Mouse (Mus musculus): ENCODE data around the gene Pced1a. TPM values are rescaled to one million over a fixed set of nuclear protein-coding genes. Genes with fewer than 3 reads are reported as not detected.
A peak's percentile ranks its signal among the peaks of the same experiment; 100 is the strongest.
"Not testable (repeated sequence)": the region's sequence is repeated elsewhere in the genome, so short reads cannot be mapped to it uniquely, and the experiment has no call there.

The Pced1a gene
- polyA plus RNA-seq, 1 experiment from 2014 or later: 9.6 TPM

GRCm38 (mm10) chr2:130390993-130391625, 33.4 kb downstream of the Pced1a start:
- no peaks in the 10 kb centered on the region for H3K27me3 ChIP-seq (ENCODE audit: control insufficient read depth, insufficient read depth, low read length)
- H3K36me3 ChIP-seq (ENCODE audit: control insufficient read depth, insufficient read depth, low read length): no peaks in the 10 kb centered on the region; the same call in 1 of the 2 replicates
- H3K27ac ChIP-seq (ENCODE audit: low read depth, low read length): no peak overlapping the region
- H3K9ac ChIP-seq (ENCODE audit: low read length): no peak overlapping the region
- no peak overlapping the region for H3K4me2 ChIP-seq (ENCODE audit: low read depth, low read length, severe bottlenecking)
- no peaks in the 10 kb centered on the region for H3K4me1 ChIP-seq (replicated peaks; ENCODE audit: control insufficient read depth, insufficient read depth, low read length)
- WGBS: 87% methylated on average over 11 of the region's 11 CpGs
- no peak for DNase-seq (ENCODE audit: low spot score)
- ATAC-seq (replicated peaks; ENCODE audit: low FRiP score): no peak
- H3K4me3 ChIP-seq (ENCODE audit: low read depth, low read length): no peak overlapping the region
- H3K9me3 ChIP-seq (ENCODE audit: control insufficient read depth, low read length): no peaks in the 10 kb centered on the region

- no peak overlapping the region for H3K9ac ChIP-seq (ENCODE audit: low read length)
- no peaks in the 10 kb centered on the region for H3K27me3 ChIP-seq (ENCODE audit: control insufficient read depth, insufficient read depth, low read length)
- no peaks in the 10 kb centered on the region for H3K9me3 ChIP-seq (ENCODE audit: control insufficient read depth, low read length)
- ATAC-seq (replicated peaks; ENCODE audit: low FRiP score) (no peak), DNase-seq (ENCODE audit: low spot score) (no peak)
- no peak overlapping the region for H3K4me3 ChIP-seq (ENCODE audit: low read depth, low read length)
- H3K36me3 ChIP-seq (ENCODE audit: control insufficient read depth, insufficient read depth, low read length): no peaks in the 10 kb centered on the region; the same call in 1 of the 2 replicates
- H3K27ac ChIP-seq (ENCODE audit: low read depth, low read length): no peak overlapping the region
- WGBS: 79% methylated on average over 2 of the region's 2 CpGs
- no peaks in the 10 kb centered on the region for H3K4me1 ChIP-seq (replicated peaks; ENCODE audit: control insufficient read depth, insufficient read depth, low read length)
- H3K4me2 ChIP-seq (ENCODE audit: low read depth, low read length, severe bottlenecking): no peak overlapping the region
Observed at GRCm38 (mm10) chr2:130388796-130389195, 35.7 kb downstream of the Pced1a start.

GRCm38 (mm10) chr2:130386212-130386611, 38.3 kb downstream of the Pced1a start:
- 87% methylated on average over 1 of the region's 1 CpGs for WGBS
- no peaks in the 10 kb centered on the region for H3K27me3 ChIP-seq (ENCODE audit: control insufficient read depth, insufficient read depth, low read length)
- no peak overlapping the region for H3K4me3 ChIP-seq (ENCODE audit: low read depth, low read length)
- no peaks in the 10 kb centered on the region for H3K36me3 ChIP-seq (ENCODE audit: control insufficient read depth, insufficient read depth, low read length)
- H3K4me2 ChIP-seq (ENCODE audit: low read depth, low read length, severe bottlenecking): no peak overlapping the region
- H3K4me1 ChIP-seq (replicated peaks; ENCODE audit: control insufficient read depth, insufficient read depth, low read length): no peaks in the 10 kb centered on the region
- H3K27ac ChIP-seq (ENCODE audit: low read depth, low read length): no peak overlapping the region
- no peak overlapping the region for H3K9ac ChIP-seq (ENCODE audit: low read length)
- no peaks in the 10 kb centered on the region for H3K9me3 ChIP-seq (ENCODE audit: control insufficient read depth, low read length)
- DNase-seq (ENCODE audit: low spot score): no peak
- no peak for ATAC-seq (replicated peaks; ENCODE audit: low FRiP score)

GRCm38 (mm10) chr2:130383895-130384294, 40.6 kb downstream of the Pced1a start:
- Histone ChIP-seq H3K9me3 (ENCODE audit: control insufficient read depth, low read length) (no peaks in the 10 kb centered on the region), H3K4me2 (ENCODE audit: low read depth, low read length, severe bottlenecking) (no peak overlapping the region), H3K4me3 (ENCODE audit: low read depth, low read length) (no peak overlapping the region), H3K36me3 (ENCODE audit: control insufficient read depth, insufficient read depth, low read length) (no peaks in the 10 kb centered on the region), H3K9ac (ENCODE audit: low read length) (no peak overlapping the region), H3K4me1 (replicated peaks; ENCODE audit: control insufficient read depth, insufficient read depth, low read length) (no peaks in the 10 kb centered on the region), H3K27me3 (ENCODE audit: control insufficient read depth, insufficient read depth, low read length) (no peaks in the 10 kb centered on the region), H3K27ac (ENCODE audit: low read depth, low read length) (no peak overlapping the region)
- ATAC-seq (replicated peaks; ENCODE audit: low FRiP score) (no peak), DNase-seq (ENCODE audit: low spot score) (no peak)
- WGBS: 79% methylated on average over 6 of the region's 6 CpGs

GRCm38 (mm10) chr2:130383205-130383604, 41.3 kb downstream of the Pced1a start:
- Histone ChIP-seq H3K4me2 (ENCODE audit: low read depth, low read length, severe bottlenecking) (no peak overlapping the region), H3K36me3 (ENCODE audit: control insufficient read depth, insufficient read depth, low read length) (no peaks in the 10 kb centered on the region), H3K27me3 (ENCODE audit: control insufficient read depth, insufficient read depth, low read length) (no peaks in the 10 kb centered on the region), H3K27ac (ENCODE audit: low read depth, low read length) (no peak overlapping the region), H3K9me3 (ENCODE audit: control insufficient read depth, low read length) (no peaks in the 10 kb centered on the region), H3K4me1 (replicated peaks; ENCODE audit: control insufficient read depth, insufficient read depth, low read length) (no peaks in the 10 kb centered on the region), H3K4me3 (ENCODE audit: low read depth, low read length) (no peak overlapping the region), H3K9ac (ENCODE audit: low read length) (no peak overlapping the region)
- ATAC-seq (replicated peaks; ENCODE audit: low FRiP score) (no peak), DNase-seq (ENCODE audit: low spot score) (no peak)
- 38% methylated on average over 3 of the region's 3 CpGs for WGBS

GRCm38 (mm10) chr2:130374951-130375350, 49.5 kb downstream of the Pced1a start:
- H3K9ac ChIP-seq (ENCODE audit: low read length): no peak overlapping the region
- no peaks in the 10 kb centered on the region for H3K36me3 ChIP-seq (ENCODE audit: control insufficient read depth, insufficient read depth, low read length)
- H3K4me3 ChIP-seq (ENCODE audit: low read depth, low read length): no peak overlapping the region
- DNase-seq (ENCODE audit: low spot score): peak; percentile 48
- H3K27ac ChIP-seq (ENCODE audit: low read depth, low read length): no peak overlapping the region
- no peaks in the 10 kb centered on the region for H3K9me3 ChIP-seq (ENCODE audit: control insufficient read depth, low read length)
- no peak for ATAC-seq (replicated peaks; ENCODE audit: low FRiP score)
- no peaks in the 10 kb centered on the region for H3K4me1 ChIP-seq (replicated peaks; ENCODE audit: control insufficient read depth, insufficient read depth, low read length)
- no peaks in the 10 kb centered on the region for H3K27me3 ChIP-seq (ENCODE audit: control insufficient read depth, insufficient read depth, low read length)
- no peak overlapping the region for H3K4me2 ChIP-seq (ENCODE audit: low read depth, low read length, severe bottlenecking)
- 80% methylated on average over 4 of the region's 4 CpGs for WGBS

- H3K27ac ChIP-seq (ENCODE audit: low read depth, low read length); ATAC-seq (replicated peaks; ENCODE audit: low FRiP score); H3K9ac ChIP-seq (ENCODE audit: low read length); H3K27me3 ChIP-seq (ENCODE audit: control insufficient read depth, insufficient read depth, low read length); H3K4me3 ChIP-seq (ENCODE audit: low read depth, low read length); DNase-seq (ENCODE audit: low spot score); H3K9me3 ChIP-seq (ENCODE audit: control insufficient read depth, low read length); H3K36me3 ChIP-seq (ENCODE audit: control insufficient read depth, insufficient read depth, low read length); H3K4me1 ChIP-seq (replicated peaks; ENCODE audit: control insufficient read depth, insufficient read depth, low read length); H3K4me2 ChIP-seq (ENCODE audit: low read depth, low read length, severe bottlenecking): not testable (repeated sequence)
- 63% methylated on average over 1 of the region's 1 CpGs for WGBS
Observed at GRCm38 (mm10) chr2:130373026-130373425, 51.5 kb downstream of the Pced1a start.

- no peak overlapping the region for H3K9ac ChIP-seq (ENCODE audit: low read length)
- no peak for ATAC-seq (replicated peaks; ENCODE audit: low FRiP score)
- no peaks in the 10 kb centered on the region for H3K36me3 ChIP-seq (ENCODE audit: control insufficient read depth, insufficient read depth, low read length)
- H3K27me3 ChIP-seq (ENCODE audit: control insufficient read depth, insufficient read depth, low read length): peaks cover 17% of the 10 kb centered on the region
- 69% methylated on average over 4 of the region's 4 CpGs for WGBS
- H3K27ac ChIP-seq (ENCODE audit: low read depth, low read length): no peak overlapping the region
- H3K4me1 ChIP-seq (replicated peaks; ENCODE audit: control insufficient read depth, insufficient read depth, low read length): peaks cover 4% of the 10 kb centered on the region; the same call in 1 of the 2 replicates
- no peak for DNase-seq (ENCODE audit: low spot score)
- no peaks in the 10 kb centered on the region for H3K9me3 ChIP-seq (ENCODE audit: control insufficient read depth, low read length)
- no peak overlapping the region for H3K4me3 ChIP-seq (ENCODE audit: low read depth, low read length)
- no peak overlapping the region for H3K4me2 ChIP-seq (ENCODE audit: low read depth, low read length, severe bottlenecking)
Observed at GRCm38 (mm10) chr2:130367386-130367785, 57.1 kb downstream of the Pced1a start.

Data from forebrain, embryonic 11.5 days (tissue).